ENCODE assay signal across 33 mouse cellular contexts in the genomic region with DNA sequence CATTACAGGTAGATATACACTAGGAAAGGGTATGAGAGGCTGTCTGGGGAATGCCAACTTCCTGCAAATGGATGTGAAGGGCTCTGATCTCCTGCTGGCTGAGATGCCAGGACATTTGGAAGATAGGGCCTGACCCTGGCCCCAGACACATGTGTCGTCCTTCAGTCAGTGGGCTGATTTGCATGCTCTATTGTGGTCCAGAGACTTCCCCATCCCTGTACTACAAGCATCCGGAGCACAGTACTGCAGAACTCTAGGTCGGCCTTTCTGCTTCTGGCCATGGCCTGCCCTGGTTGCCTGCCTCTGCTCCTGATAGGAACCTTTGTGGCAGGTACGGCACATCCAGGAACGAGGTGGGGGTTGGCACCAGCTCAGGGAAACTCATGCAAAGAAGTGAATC. TPM values are rescaled to one million over a fixed set of nuclear protein-coding genes. Genes with fewer than 3 reads are reported as not detected.
DNase-seq lines count a peak whose midpoint lies in the region; ATAC-seq lines count a peak whose summit lies in the region.
"Had no signal": no experiment of that assay in that cellular context is flagged by ENCODE, and none has a peak within 500 bp of the region (broad histone marks: within the 10 kb centered on the region; RNA-seq: fewer than 3 reads in every experiment).

No protein-coding gene starts in this region.

- intact Hi-C loops in left cerebral cortex, postnatal 25 days (cut with DNase I): no loop called here

- H3K36me3 ChIP-seq in forebrain, embryonic 11.5 days (ENCODE audit: control insufficient read depth, insufficient read depth, low read length): no peaks in the 10 kb centered on the region
- H3K36me3 ChIP-seq in forebrain, embryonic 13.5 days (ENCODE audit: poor library complexity, severe bottlenecking): no peaks in the 10 kb centered on the region
- H3K36me3 ChIP-seq: embryonic facial prominence, embryonic 12.5 days; embryonic facial prominence, embryonic 15.5 days; forebrain, embryonic 12.5 days; heart, embryonic 12.5 days; heart, embryonic 15.5 days; hindbrain, embryonic 10.5 days; hindbrain, embryonic 13.5 days had no signal

- peaks cover 5% of the 10 kb centered on the region; the same call in 1 of the 2 replicates for H3K27me3 ChIP-seq in forebrain, embryonic 11.5 days (ENCODE audit: control insufficient read depth, insufficient read depth, low read length)
- H3K27me3 ChIP-seq in forebrain, embryonic 13.5 days: peaks cover 24% of the 10 kb centered on the region
- H3K27me3 ChIP-seq: embryonic facial prominence, embryonic 15.5 days had no signal

- peak; percentile 23 for DNase-seq in forebrain, embryonic 11.5 days (ENCODE audit: low spot score)
- DNase-seq in spleen, postnatal 36 days (ENCODE audit: low spot score in 2 of 2): peak; percentile 57 to 63
- DNase-seq in spleen, postnatal 14 days (ENCODE audit: low spot score in 2 of 2): no peak
- no peak for DNase-seq in heart, adult 11 months
- DNase-seq in left cerebral cortex, postnatal 25 days (ENCODE audit: low spot score in 2 of 2): no peak
- no peak for DNase-seq in kidney, postnatal 10 days
- DNase-seq: adrenal gland, adult 8-10 months; adrenal gland, postnatal 25 days; cerebellum, adult 11 months; cerebellum, adult 2 months; cerebellum, adult 9-11 months; cerebellum, postnatal 25 days; gastrocnemius, postnatal 14 days; heart, adult 18-20 months; heart, postnatal 10 days; heart, postnatal 36 days had no signal

- H3K4me1 ChIP-seq in forebrain, embryonic 11.5 days (replicated peaks; ENCODE audit: control insufficient read depth, insufficient read depth, low read length): no peaks in the 10 kb centered on the region; the same call in none of the 2 replicates
- peaks cover 18% of the 10 kb centered on the region for H3K4me1 ChIP-seq in forebrain, embryonic 13.5 days

- H3K27ac ChIP-seq in forebrain, embryonic 11.5 days (ENCODE audit: low read depth, low read length): no peak overlapping the region
- no peak overlapping the region for H3K27ac ChIP-seq in forebrain, embryonic 13.5 days
- H3K27ac ChIP-seq: embryonic facial prominence, embryonic 12.5 days; embryonic facial prominence, embryonic 15.5 days; forebrain, embryonic 12.5 days; heart, embryonic 15.5 days; hindbrain, embryonic 10.5 days; hindbrain, embryonic 13.5 days had no signal

- H3K4me3 ChIP-seq in forebrain, embryonic 11.5 days (ENCODE audit: low read depth, low read length): no peak overlapping the region
- H3K4me3 ChIP-seq in forebrain, embryonic 13.5 days: no peak overlapping the region
- H3K4me3 ChIP-seq: embryonic facial prominence, embryonic 12.5 days; embryonic facial prominence, embryonic 15.5 days; forebrain, embryonic 12.5 days; heart, embryonic 12.5 days; heart, embryonic 15.5 days; hindbrain, embryonic 10.5 days; hindbrain, embryonic 13.5 days had no signal

- no peak overlapping the region for H3K9ac ChIP-seq in forebrain, embryonic 11.5 days (ENCODE audit: low read length)
- no peak overlapping the region for H3K9ac ChIP-seq in forebrain, embryonic 13.5 days
- H3K9ac ChIP-seq: embryonic facial prominence, embryonic 12.5 days; embryonic facial prominence, embryonic 15.5 days; forebrain, embryonic 12.5 days; heart, embryonic 12.5 days; heart, embryonic 15.5 days; hindbrain, embryonic 13.5 days had no signal

- no peaks in the 10 kb centered on the region for H3K9me3 ChIP-seq in forebrain, embryonic 11.5 days (ENCODE audit: control insufficient read depth, low read length)
- H3K9me3 ChIP-seq in forebrain, embryonic 13.5 days (replicated peaks): no peaks in the 10 kb centered on the region
- H3K9me3 ChIP-seq: embryonic facial prominence, embryonic 12.5 days; embryonic facial prominence, embryonic 15.5 days; forebrain, embryonic 12.5 days; heart, embryonic 12.5 days; heart, embryonic 15.5 days; hindbrain, embryonic 10.5 days; hindbrain, embryonic 13.5 days had no signal

- H3K4me2 ChIP-seq in forebrain, embryonic 11.5 days (ENCODE audit: low read depth, low read length, severe bottlenecking): no peak overlapping the region
- H3K4me2 ChIP-seq in forebrain, embryonic 13.5 days: no peak overlapping the region
- H3K4me2 ChIP-seq: embryonic facial prominence, embryonic 12.5 days; embryonic facial prominence, embryonic 15.5 days; forebrain, embryonic 12.5 days; heart, embryonic 12.5 days; heart, embryonic 15.5 days; hindbrain, embryonic 13.5 days had no signal

- WGBS in forebrain, embryonic 11.5 days: 85% methylated on average over 5 of the region's 5 CpGs
- WGBS in forebrain, embryonic 13.5 days: 82% methylated on average over 5 of the region's 5 CpGs

- ATAC-seq in forebrain, embryonic 11.5 days (replicated peaks; ENCODE audit: low FRiP score): no peak
- ATAC-seq in forebrain, embryonic 13.5 days: no peak
- peak; percentile 51; the same call in 1 of the 2 replicates for ATAC-seq in neutrophil, adult 5-6 weeks (ENCODE audit: extremely low read depth, insufficient number of reproducible peaks, low FRiP score, poor library complexity, severe bottlenecking)
- ATAC-seq: activated CD4-positive, CD25-positive, alpha-beta regulatory T cell, adult 4 months; CD4-positive, CD25-positive, alpha-beta regulatory T cell, adult 4 months; forebrain, embryonic 16.5 days; hindbrain, embryonic 16.5 days had no signal

RNA-seq across cellular contexts. Expression of gene Vpreb3, which starts 5.2 kb away (rescaled TPM):
- polyA plus RNA-seq in forebrain, embryonic 11.5 days (2014; fragmentation: Nextera tagmentation; extraction: Ambion mirVana): 0.76 and 0.79 TPM in 2 replicates
- not detected in 2 replicates for polyA plus RNA-seq in forebrain, embryonic 13.5 days (2015; fragmentation: Nextera tagmentation; extraction: Ambion mirVana)
- total RNA-seq in neutrophil, adult 5-6 weeks (2017): 76.5 and 79.1 TPM in 2 replicates
- not detected for total RNA-seq in left cerebral cortex, postnatal 25 days (2021)
- total RNA-seq: adrenal gland, postnatal 25 days; common myeloid progenitor, adult 5-6 weeks; gastrocnemius, adult 18-20 months; gastrocnemius, postnatal 14 days; heart, postnatal 36 days had no signal
- polyA plus RNA-seq: forebrain, embryonic 12.5 days had no signal

RNA-seq across cellular contexts. Expression of gene Gm5134, which starts 6.2 kb away (rescaled TPM):
- polyA plus RNA-seq in forebrain, embryonic 11.5 days (2014; fragmentation: Nextera tagmentation; extraction: Ambion mirVana): not detected in 2 replicates
- 0.09 TPM in 1 of 2 replicates, not detected in the other for polyA plus RNA-seq in forebrain, embryonic 13.5 days (2015; fragmentation: Nextera tagmentation; extraction: Ambion mirVana)
- 0.37 and 0.81 TPM in 2 replicates for total RNA-seq in neutrophil, adult 5-6 weeks (2017)
- total RNA-seq in left cerebral cortex, postnatal 25 days (2021): not detected
- total RNA-seq: adrenal gland, adult 8-10 months; adrenal gland, postnatal 25 days; gastrocnemius, adult 18-20 months; gastrocnemius, postnatal 14 days; gastrocnemius, postnatal 4 days; heart, adult 18-20 months; heart, postnatal 10 days; heart, postnatal 36 days had no signal
- polyA plus RNA-seq: C2C12; embryonic facial prominence, embryonic 12.5 days; embryonic facial prominence, embryonic 15.5 days; forebrain, embryonic 12.5 days; forebrain, embryonic 16.5 days; heart, embryonic 12.5 days; hindbrain, embryonic 10.5 days; hindbrain, embryonic 13.5 days; hindbrain, embryonic 16.5 days had no signal

RNA-seq across cellular contexts. Expression of gene Gm867, which starts 7.6 kb away (rescaled TPM):
- 0.39 and 0.52 TPM in 2 replicates for polyA plus RNA-seq in forebrain, embryonic 11.5 days (2014; fragmentation: Nextera tagmentation; extraction: Ambion mirVana)
- 0.26 TPM in 1 of 2 replicates, not detected in the other for polyA plus RNA-seq in forebrain, embryonic 13.5 days (2015; fragmentation: Nextera tagmentation; extraction: Ambion mirVana)
- 0.81 TPM in 1 of 2 replicates, not detected in the other for total RNA-seq in neutrophil, adult 5-6 weeks (2017)
- total RNA-seq in left cerebral cortex, postnatal 25 days (2021): not detected
- total RNA-seq: common myeloid progenitor, adult 5-6 weeks; gastrocnemius, adult 18-20 months; gastrocnemius, postnatal 14 days; gastrocnemius, postnatal 4 days; heart, adult 18-20 months; heart, postnatal 10 days; heart, postnatal 36 days had no signal
- polyA plus RNA-seq: activated CD4-positive, CD25-positive, alpha-beta regulatory T cell, adult 4 months had no signal

RNA-seq across cellular contexts. Expression of gene Mmp11, which starts 11.8 kb away (rescaled TPM):
- polyA plus RNA-seq in forebrain, embryonic 11.5 days (2014; fragmentation: Nextera tagmentation; extraction: Ambion mirVana): 25.1 and 30.0 TPM in 2 replicates
- polyA plus RNA-seq in forebrain, embryonic 13.5 days (2015; fragmentation: Nextera tagmentation; extraction: Ambion mirVana): 20.8 and 25.9 TPM in 2 replicates
- 1.5 and 2.0 TPM in 2 replicates for total RNA-seq in neutrophil, adult 5-6 weeks (2017)
- total RNA-seq in left cerebral cortex, postnatal 25 days (2021): 1 to 10 TPM; 1.1 to 1.7 TPM

RNA-seq across cellular contexts. Expression of gene Chchd10, which starts 15.1 kb away (rescaled TPM):
- polyA plus RNA-seq in forebrain, embryonic 11.5 days (2014; fragmentation: Nextera tagmentation; extraction: Ambion mirVana): 6.6 and 7.4 TPM in 2 replicates
- 10.3 and 13.3 TPM in 2 replicates for polyA plus RNA-seq in forebrain, embryonic 13.5 days (2015; fragmentation: Nextera tagmentation; extraction: Ambion mirVana)
- total RNA-seq in neutrophil, adult 5-6 weeks (2017): 66.8 and 75.6 TPM in 2 replicates
- total RNA-seq in left cerebral cortex, postnatal 25 days (2021): 100 to 1,000 TPM; 372 to 390 TPM

Comparison
In these comparisons a context has a peak if more than half of its experiments do, and no peak if none do; other contexts are left out.
1. DNase-seq: peak in forebrain, embryonic 11.5 days (single experiment) and spleen, postnatal 36 days (2 of 2); none in spleen, postnatal 14 days (0 of 2), heart, adult 11 months (single experiment), left cerebral cortex, postnatal 25 days (0 of 2) and kidney, postnatal 10 days (single experiment).
2. RNA of gene Vpreb3, which starts 5.2 kb away (total RNA-seq): 76.5 to 79.1 TPM in neutrophil, adult 5-6 weeks; not detected in left cerebral cortex, postnatal 25 days; every median in the first group is over 10 times any median in the second.